Mouse (Mus musculus): Measurements from ENCODE around the gene Mrpl22. TPM values are rescaled to one million over a fixed set of nuclear protein-coding genes. Genes with fewer than 3 reads are reported as not detected.
"Not testable (repeated sequence)": the region's sequence is repeated elsewhere in the genome, so short reads cannot be mapped to it uniquely, and the experiment has no call there.

The Mrpl22 gene
- polyA plus RNA-seq, 1 experiment: 62.0 TPM

DNA sequence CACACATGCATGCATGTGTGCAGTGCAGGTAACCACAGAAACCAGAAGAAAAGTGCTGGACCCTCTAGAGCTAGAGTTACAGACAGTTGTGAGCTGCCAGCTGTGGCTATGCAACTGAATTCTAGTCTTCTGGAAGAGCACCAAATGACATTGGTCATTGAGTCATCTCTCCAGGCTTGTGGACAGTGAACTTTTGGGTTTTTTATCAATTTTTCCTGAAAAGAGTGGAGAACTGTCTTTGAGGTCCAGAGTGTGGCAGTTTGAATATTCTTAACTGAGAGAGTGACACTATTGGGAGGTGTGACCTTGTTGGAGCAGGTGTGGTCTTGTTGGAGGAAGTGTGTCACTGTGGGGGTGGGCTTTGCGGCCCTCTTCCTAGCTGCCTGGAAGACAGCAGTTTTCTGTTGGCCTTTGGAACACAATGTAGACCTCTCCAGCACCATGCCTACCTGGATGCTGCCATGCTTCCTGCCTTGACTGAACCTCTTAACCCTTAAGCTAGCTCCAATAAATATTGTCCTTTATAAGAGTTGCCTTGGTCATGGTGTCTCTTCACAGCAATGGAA, 38.9 kb downstream of the Mrpl22 start:
- H3K4me1 ChIP-seq (ENCODE audit: control insufficient read depth, insufficient read depth, low read length): no peaks in the 10 kb centered on the region
- no peak for TF ChIP-seq POLR2A (IDR thresholded peaks at IDR 0.05; ENCODE audit: borderline replicate concordance, insufficient read depth, low read length)
- TF ChIP-seq CTCF (IDR thresholded peaks at IDR 0.05; ENCODE audit: borderline replicate concordance, insufficient read depth, low read depth, low read length): no peak
- DNase-seq: no peak
- H3K27me3 ChIP-seq (ENCODE audit: control insufficient read depth, insufficient read depth, low read length): no peaks in the 10 kb centered on the region
- 75% methylated on average over 1 of the region's 1 CpGs for WGBS
- H3K4me3 ChIP-seq (replicated peaks; ENCODE audit: insufficient read depth, low read depth, low read length): no peak overlapping the region
- no peak overlapping the region for H3K27ac ChIP-seq (ENCODE audit: insufficient read depth, low read length)

DNA sequence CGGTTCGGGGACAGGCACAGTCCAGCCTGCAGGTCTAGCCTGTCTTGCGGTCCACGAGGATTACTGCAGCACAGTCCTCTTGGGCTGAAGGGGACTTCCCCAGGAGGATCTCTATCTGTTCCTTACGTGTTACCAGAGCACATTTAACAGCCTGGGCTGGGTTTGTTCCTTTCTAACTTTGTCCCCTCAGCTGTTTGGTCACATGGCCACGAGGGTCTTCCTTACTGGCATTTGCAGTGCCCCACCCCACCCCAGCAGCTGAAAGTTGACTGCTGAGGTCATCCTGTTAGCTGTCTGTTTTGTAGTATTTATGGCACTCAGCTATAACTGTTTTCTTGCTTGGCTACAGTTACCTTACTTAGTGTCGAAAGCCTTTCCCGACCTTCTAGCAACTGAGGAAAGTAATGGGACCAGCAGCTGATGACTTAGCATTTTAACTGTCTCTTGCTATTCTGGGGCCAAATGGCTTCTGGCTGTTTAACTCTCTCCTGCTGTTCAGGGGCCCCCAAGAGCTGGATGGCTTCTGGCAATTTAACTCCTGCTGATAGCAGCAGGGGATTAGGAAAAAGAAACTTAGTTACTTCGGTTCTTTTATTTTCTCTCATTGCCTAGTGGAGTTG, 39.7 kb downstream of the Mrpl22 start:
- WGBS: 29% methylated on average over 9 of the region's 9 CpGs
- Histone ChIP-seq H3K4me3 (replicated peaks; ENCODE audit: insufficient read depth, low read depth, low read length) (no peak overlapping the region), H3K4me1 (ENCODE audit: control insufficient read depth, insufficient read depth, low read length) (no peaks in the 10 kb centered on the region), H3K27ac (ENCODE audit: insufficient read depth, low read length) (no peak overlapping the region), H3K27me3 (ENCODE audit: control insufficient read depth, insufficient read depth, low read length) (no peaks in the 10 kb centered on the region)
- no peak for DNase-seq
- TF ChIP-seq POLR2A (IDR thresholded peaks at IDR 0.05; ENCODE audit: borderline replicate concordance, insufficient read depth, low read length): no peak
- no peak for TF ChIP-seq CTCF (IDR thresholded peaks at IDR 0.05; ENCODE audit: borderline replicate concordance, insufficient read depth, low read depth, low read length)

DNA sequence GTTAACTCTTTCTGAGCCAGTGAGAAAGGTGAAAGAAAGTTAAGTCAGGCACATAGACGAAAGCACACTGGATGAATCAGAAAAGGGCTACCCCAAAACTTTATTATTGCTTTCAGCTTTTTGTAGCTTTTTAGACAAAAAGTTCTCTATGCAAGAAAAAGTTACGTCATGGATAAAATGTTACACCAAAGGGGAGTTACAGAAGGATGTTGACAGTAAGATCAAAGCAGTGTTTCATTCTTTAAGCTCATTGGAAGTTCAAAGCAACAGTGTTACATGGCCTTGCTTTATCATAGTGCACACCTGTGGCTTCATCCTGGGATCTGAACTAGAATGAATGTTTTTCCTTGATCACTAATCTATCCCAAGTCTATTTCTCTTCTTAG, 40.2 kb downstream of the Mrpl22 start:
- DNase-seq: no peak
- Histone ChIP-seq H3K27ac (ENCODE audit: insufficient read depth, low read length) (no peak overlapping the region), H3K27me3 (ENCODE audit: control insufficient read depth, insufficient read depth, low read length) (no peaks in the 10 kb centered on the region), H3K4me3 (replicated peaks; ENCODE audit: insufficient read depth, low read depth, low read length) (no peak overlapping the region), H3K4me1 (ENCODE audit: control insufficient read depth, insufficient read depth, low read length) (no peaks in the 10 kb centered on the region)
- 25% methylated on average over 2 of the region's 2 CpGs for WGBS
- TF ChIP-seq POLR2A (IDR thresholded peaks at IDR 0.05; ENCODE audit: borderline replicate concordance, insufficient read depth, low read length) (no peak), CTCF (IDR thresholded peaks at IDR 0.05; ENCODE audit: borderline replicate concordance, insufficient read depth, low read depth, low read length) (no peak)

DNA sequence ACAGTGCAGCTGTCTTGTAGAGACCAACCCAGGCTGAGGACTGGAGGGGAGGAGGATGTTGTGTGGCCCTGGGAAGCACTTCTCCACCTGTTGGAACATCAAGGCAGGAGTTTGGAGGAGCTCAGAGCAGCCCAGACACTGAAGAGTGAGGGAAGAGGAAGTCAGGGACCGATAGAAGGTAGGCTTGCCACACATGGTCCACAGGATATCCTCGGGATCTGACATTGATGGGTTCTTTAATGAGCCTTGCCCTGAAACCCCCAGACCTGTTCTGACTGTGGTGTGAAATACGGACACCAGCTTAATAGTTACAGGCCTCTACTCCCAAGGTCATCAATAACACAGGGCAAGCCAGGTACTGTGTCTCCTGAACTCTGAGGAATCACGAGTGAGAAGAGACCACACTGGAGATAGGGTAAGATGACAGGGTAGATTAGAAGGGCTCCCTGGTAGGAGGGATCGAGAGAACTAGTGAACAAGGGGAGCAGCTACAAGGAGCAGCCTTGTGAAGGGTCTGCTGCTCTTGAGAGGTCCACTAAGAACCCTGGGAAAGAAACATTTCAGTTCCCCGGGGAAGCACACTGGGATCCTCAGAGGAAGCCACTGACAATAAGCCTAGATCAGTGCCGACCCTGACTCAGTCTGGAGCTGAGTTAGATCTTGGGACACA, 42.3 kb downstream of the Mrpl22 start:
- DNase-seq: no peak
- Histone ChIP-seq H3K27ac (ENCODE audit: insufficient read depth, low read length) (no peak overlapping the region), H3K4me1 (ENCODE audit: control insufficient read depth, insufficient read depth, low read length) (no peaks in the 10 kb centered on the region), H3K4me3 (replicated peaks; ENCODE audit: insufficient read depth, low read depth, low read length) (no peak overlapping the region), H3K27me3 (ENCODE audit: control insufficient read depth, insufficient read depth, low read length) (no peaks in the 10 kb centered on the region)
- 86% methylated on average over 7 of the region's 7 CpGs for whole genome bisulfite sequencing
- TF ChIP-seq CTCF (IDR thresholded peaks at IDR 0.05; ENCODE audit: borderline replicate concordance, insufficient read depth, low read depth, low read length): no peak
- no peak for TF ChIP-seq POLR2A (IDR thresholded peaks at IDR 0.05; ENCODE audit: borderline replicate concordance, insufficient read depth, low read length)

DNA sequence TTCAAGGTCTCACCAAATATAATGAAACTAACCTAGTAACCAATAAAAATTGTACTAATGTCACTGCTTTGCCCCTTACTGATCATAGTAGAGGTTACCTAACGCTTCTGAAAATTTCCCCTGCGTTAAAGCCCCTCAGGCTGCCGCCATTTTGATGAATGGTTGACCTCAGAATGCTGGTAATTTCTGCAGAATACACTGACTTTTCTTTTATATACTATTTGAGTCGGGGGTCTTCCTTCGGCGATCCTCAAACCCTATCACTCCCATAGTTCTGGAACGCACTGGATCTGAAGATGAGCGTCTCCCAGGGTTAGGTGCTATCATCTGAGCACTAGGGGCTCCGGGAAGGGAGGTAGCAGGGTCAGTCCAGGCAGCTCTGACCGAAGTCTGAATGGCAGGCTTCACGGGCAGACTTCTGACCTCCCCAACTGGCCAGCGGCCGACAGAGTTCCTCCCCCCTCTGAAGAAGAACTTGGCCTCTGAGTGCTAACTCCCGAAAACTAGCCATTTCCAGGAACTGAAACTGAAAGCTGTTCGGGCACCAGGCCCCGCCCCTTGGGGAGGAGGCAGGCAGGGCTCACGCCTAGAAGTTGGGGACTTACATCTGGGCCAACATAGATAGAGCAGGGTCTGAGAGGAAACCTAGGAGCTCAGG, 43.1 kb downstream of the Mrpl22 start:
- WGBS: 40% methylated on average over 17 of the region's 17 CpGs
- H3K27ac ChIP-seq (ENCODE audit: insufficient read depth, low read length): no peak overlapping the region
- DNase-seq: peak; percentile 18 to 20
- TF ChIP-seq CTCF (IDR thresholded peaks at IDR 0.05; ENCODE audit: borderline replicate concordance, insufficient read depth, low read depth, low read length) (no peak), POLR2A (IDR thresholded peaks at IDR 0.05; ENCODE audit: borderline replicate concordance, insufficient read depth, low read length) (no peak)
- no peaks in the 10 kb centered on the region for H3K27me3 ChIP-seq (ENCODE audit: control insufficient read depth, insufficient read depth, low read length)
- no peaks in the 10 kb centered on the region for H3K4me1 ChIP-seq (ENCODE audit: control insufficient read depth, insufficient read depth, low read length)
- H3K4me3 ChIP-seq (replicated peaks; ENCODE audit: insufficient read depth, low read depth, low read length): peak overlapping the region; percentile 47

DNA sequence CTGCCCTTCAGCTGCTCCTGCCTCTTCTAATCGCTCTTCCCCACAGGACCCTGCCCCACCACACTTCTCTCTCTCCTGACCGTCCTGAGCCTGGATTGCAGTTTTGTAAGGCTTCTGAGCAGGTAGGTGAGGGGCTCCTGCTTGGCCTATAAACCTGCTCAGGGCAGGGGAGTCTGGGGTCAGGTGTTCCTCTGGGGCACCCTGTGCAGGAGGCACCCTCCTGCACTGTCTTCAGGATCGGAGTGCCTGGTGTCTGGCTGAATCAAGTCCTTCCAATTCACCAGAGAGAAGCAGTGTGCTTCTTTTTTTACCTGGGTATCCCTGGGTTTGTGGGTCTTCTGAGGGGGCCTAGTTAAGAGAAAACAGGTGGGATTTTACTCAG, 43.6 kb downstream of the Mrpl22 start:
- DNase-seq; H3K4me3 ChIP-seq (replicated peaks; ENCODE audit: insufficient read depth, low read depth, low read length); H3K27me3 ChIP-seq (ENCODE audit: control insufficient read depth, insufficient read depth, low read length); H3K27ac ChIP-seq (ENCODE audit: insufficient read depth, low read length); H3K4me1 ChIP-seq (ENCODE audit: control insufficient read depth, insufficient read depth, low read length): not testable (repeated sequence)
- WGBS: 45% methylated on average over 2 of the region's 3 CpGs

DNA sequence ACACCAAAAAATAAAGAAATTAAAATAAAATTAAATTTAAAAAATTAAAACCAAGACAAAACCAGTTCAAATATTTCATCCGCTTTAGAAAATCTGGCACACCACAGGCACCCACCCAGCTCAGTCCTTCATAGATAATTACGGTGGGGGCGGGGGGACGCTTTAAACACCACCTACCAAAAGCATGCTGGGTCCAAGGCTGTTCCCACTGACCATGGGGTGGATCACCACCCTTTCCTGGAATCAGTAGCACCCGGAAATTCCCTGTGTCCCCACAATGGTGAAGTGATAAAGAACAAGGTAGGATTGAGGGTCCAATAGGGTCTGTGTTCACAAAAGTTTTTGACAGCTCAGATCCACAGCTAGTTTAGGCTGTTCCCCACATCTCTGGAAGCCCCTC, 44.4 kb downstream of the Mrpl22 start:
- Histone ChIP-seq H3K4me1 (ENCODE audit: control insufficient read depth, insufficient read depth, low read length) (no peaks in the 10 kb centered on the region), H3K27ac (ENCODE audit: insufficient read depth, low read length) (no peak overlapping the region), H3K4me3 (replicated peaks; ENCODE audit: insufficient read depth, low read depth, low read length) (no peak overlapping the region), H3K27me3 (ENCODE audit: control insufficient read depth, insufficient read depth, low read length) (no peaks in the 10 kb centered on the region)
- WGBS: 79% methylated on average over 5 of the region's 5 CpGs
- no peak for TF ChIP-seq POLR2A (IDR thresholded peaks at IDR 0.05; ENCODE audit: borderline replicate concordance, insufficient read depth, low read length)
- TF ChIP-seq CTCF (IDR thresholded peaks at IDR 0.05; ENCODE audit: borderline replicate concordance, insufficient read depth, low read depth, low read length): no peak
- DNase-seq: no peak

DNA sequence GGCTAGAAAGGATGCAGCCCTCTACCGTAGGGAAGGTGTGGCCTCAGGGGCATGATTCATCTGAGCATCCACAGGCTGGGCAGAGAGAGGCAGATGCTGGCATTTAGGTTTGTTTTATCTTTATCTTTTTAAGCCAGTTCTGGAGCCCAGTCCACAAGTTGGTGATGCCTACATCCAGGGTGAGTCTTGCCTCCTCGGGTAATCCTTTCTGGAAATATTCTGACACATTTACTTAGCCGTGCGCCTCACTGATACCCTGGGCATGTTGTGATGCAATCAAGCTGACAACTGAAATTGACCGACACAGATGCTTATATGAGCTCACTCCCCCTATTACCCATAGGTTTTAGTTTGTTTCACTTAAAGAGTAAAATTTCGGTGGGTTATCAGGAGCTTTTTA, 45.4 kb downstream of the Mrpl22 start:
- DNase-seq: no peak
- Histone ChIP-seq H3K27me3 (ENCODE audit: control insufficient read depth, insufficient read depth, low read length) (no peaks in the 10 kb centered on the region), H3K4me3 (replicated peaks; ENCODE audit: insufficient read depth, low read depth, low read length) (no peak overlapping the region), H3K4me1 (ENCODE audit: control insufficient read depth, insufficient read depth, low read length) (no peaks in the 10 kb centered on the region), H3K27ac (ENCODE audit: insufficient read depth, low read length) (no peak overlapping the region)
- no peak for TF ChIP-seq POLR2A (IDR thresholded peaks at IDR 0.05; ENCODE audit: borderline replicate concordance, insufficient read depth, low read length)
- TF ChIP-seq CTCF (IDR thresholded peaks at IDR 0.05; ENCODE audit: borderline replicate concordance, insufficient read depth, low read depth, low read length): no peak
- whole genome bisulfite sequencing: 72% methylated on average over 6 of the region's 6 CpGs
